Mouse (Mus musculus) heart, postnatal 0 days (tissue): Measurements from ENCODE around the gene Ramp1.

Experiments
- CTCF ChIP-seq: IDR thresholded peaks from 2 replicates; pipeline ENCODE4 v1.5.1; 2016; ENCODE audit warnings: antibody characterized with exemption, control low read depth, low read depth
- EP300 ChIP-seq: IDR thresholded peaks from 2 replicates; pipeline ENCODE4 v1.6.1; 2016; ENCODE audit warnings: antibody characterized with exemption, low read depth

DNA sequence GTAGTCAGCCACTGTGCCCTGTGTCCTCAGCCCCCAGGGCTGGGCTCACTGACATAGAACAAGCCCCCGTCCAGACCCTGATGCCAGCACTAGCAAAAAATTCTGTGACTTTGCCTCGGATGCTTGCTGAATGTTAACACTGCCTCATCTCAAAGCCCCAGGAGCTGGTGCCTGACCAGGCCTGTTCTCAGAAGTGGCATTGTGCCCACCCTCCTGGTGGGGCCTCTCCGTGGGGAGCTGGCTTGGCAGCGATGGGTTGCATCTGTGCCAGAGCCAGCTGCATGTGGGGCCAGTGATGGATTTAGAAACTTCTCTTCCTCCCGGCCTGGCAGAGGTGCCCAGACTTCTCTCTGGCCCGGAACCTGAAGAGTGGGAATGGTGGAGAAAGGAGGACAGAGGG, 30.2 kb downstream of the Ramp1 start:
- TF ChIP-seq CTCF (no peak), EP300 (no peak; the same call in 1 of the 2 replicates)
